22 mouse cellular contexts compared by ENCODE assay signal in the genomic region with DNA sequence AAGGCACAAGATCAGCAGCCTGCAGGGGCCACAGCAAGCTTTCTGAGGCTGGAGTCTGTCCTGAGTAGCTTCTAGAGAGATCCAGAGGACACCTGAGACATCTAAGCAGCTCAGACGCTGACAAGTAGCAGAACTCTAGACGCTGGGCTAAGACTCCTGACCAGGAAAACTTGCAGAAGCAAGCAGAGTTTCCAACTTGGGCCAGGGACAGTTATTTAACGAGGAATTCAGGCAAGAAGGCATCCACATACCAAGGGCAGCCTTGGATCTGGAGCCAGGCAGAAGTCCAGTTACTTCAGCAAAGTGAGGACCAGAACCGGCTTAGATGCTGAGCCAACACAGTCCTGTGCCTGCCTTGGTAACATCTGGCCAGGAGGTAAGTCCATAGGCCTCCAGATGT.
DNase-seq lines count a peak whose midpoint lies in the region; ATAC-seq and TF ChIP-seq lines count a peak whose summit lies in the region.
"Had no signal": no experiment of that assay in that cellular context is flagged by ENCODE, and none has a peak within 500 bp of the region (broad histone marks: within the 10 kb centered on the region; RNA-seq: fewer than 3 reads in every experiment).

No protein-coding gene starts in this region.

- no peak overlapping the region for H3K4me2 ChIP-seq in hindbrain, embryonic 12.5 days (replicated peaks)
- H3K4me2 ChIP-seq: embryonic facial prominence, embryonic 13.5 days; embryonic facial prominence, embryonic 15.5 days; forebrain, embryonic 12.5 days had no signal

- no peaks in the 10 kb centered on the region for H3K36me3 ChIP-seq in hindbrain, embryonic 12.5 days
- H3K36me3 ChIP-seq: embryonic facial prominence, embryonic 13.5 days; embryonic facial prominence, embryonic 15.5 days; forebrain, embryonic 10.5 days; forebrain, embryonic 12.5 days had no signal

- H3K4me3 ChIP-seq in gastrocnemius, adult 2 months, result peak overlapping the region; percentile 44; the same call in 1 of the 2 replicates
- H3K4me3 ChIP-seq in hindbrain, embryonic 12.5 days, result no peak overlapping the region
- H3K4me3 ChIP-seq: embryonic facial prominence, embryonic 13.5 days; embryonic facial prominence, embryonic 15.5 days; erythroblast, embryonic 14.5 days; forebrain, embryonic 10.5 days; forebrain, embryonic 12.5 days had no signal

- ATAC-seq in hindbrain, embryonic 12.5 days (ENCODE audit: low FRiP score), result no peak
- ATAC-seq: forebrain, embryonic 14.5 days; forebrain, embryonic 16.5 days had no signal

- peaks cover 3% of the 10 kb centered on the region; the same call in 1 of the 2 replicates for H3K27me3 ChIP-seq in hindbrain, embryonic 12.5 days
- H3K27me3 ChIP-seq: embryonic facial prominence, embryonic 13.5 days; embryonic facial prominence, embryonic 15.5 days; forebrain, embryonic 12.5 days had no signal

- intact Hi-C loops in gastrocnemius, adult 2 months (cut with DNase I), result loop anchor here (5.0 kb wide), 1 partner anchor 142 kb away; no protein-coding TSS in a partner anchor

- no peaks in the 10 kb centered on the region for H3K4me1 ChIP-seq in hindbrain, embryonic 12.5 days

- 81% methylated on average over 4 of the region's 4 CpGs for WGBS in hindbrain, embryonic 12.5 days

- H3K9ac ChIP-seq in hindbrain, embryonic 12.5 days, result no peak overlapping the region
- H3K9ac ChIP-seq: embryonic facial prominence, embryonic 13.5 days; embryonic facial prominence, embryonic 15.5 days; forebrain, embryonic 12.5 days had no signal

- no peak for TF ChIP-seq CTCF in gastrocnemius, adult 2 months (IDR thresholded peaks at IDR 0.05)

- DNase-seq in gastrocnemius, adult 2 months, result peak; percentile 45
- DNase-seq in gastrocnemius, postnatal 10 days, result no peak
- peak; percentile 62 for DNase-seq in adipocyte (ENCODE audit: low spot score)
- peak; percentile 26 for DNase-seq in skeletal muscle tissue, adult 2 months (ENCODE audit: low read depth, low spot score)
- DNase-seq: adrenal gland, adult 2 months; adrenal gland, postnatal 10 days; adrenal gland, postnatal 25 days; cerebellum, adult 11 months; cerebellum, adult 18-20 months; cerebellum, adult 8-10 months; cerebellum, adult 9-11 months; cerebellum, postnatal 14 days; cerebellum, postnatal 36 days; embryo, embryonic 11 days had no signal

- no peaks in the 10 kb centered on the region for H3K9me3 ChIP-seq in hindbrain, embryonic 12.5 days (replicated peaks)
- H3K9me3 ChIP-seq: embryonic facial prominence, embryonic 13.5 days; embryonic facial prominence, embryonic 15.5 days; forebrain, embryonic 10.5 days; forebrain, embryonic 12.5 days had no signal

- H3K27ac ChIP-seq in gastrocnemius, adult 2 months, result peak overlapping the region; percentile 87
- no peak overlapping the region for H3K27ac ChIP-seq in hindbrain, embryonic 12.5 days
- H3K27ac ChIP-seq: embryonic facial prominence, embryonic 13.5 days; embryonic facial prominence, embryonic 15.5 days; forebrain, embryonic 10.5 days; forebrain, embryonic 12.5 days had no signal
